10 mouse cellular contexts compared by ENCODE assay signal in genomic region chr4:131826905-131827304, GRCm38 (mm10). TPM values are rescaled to one million over a fixed set of nuclear protein-coding genes. Genes with fewer than 3 reads are reported as not detected.
DNase-seq lines count a peak whose midpoint lies in the region; ATAC-seq and TF ChIP-seq lines count a peak whose summit lies in the region.
"Had no signal": no experiment of that assay in that cellular context is flagged by ENCODE, and none has a peak within 500 bp of the region (broad histone marks: within the 10 kb centered on the region; RNA-seq: fewer than 3 reads in every experiment).

No protein-coding gene starts in this region.

- intact Hi-C loops in heart, adult 2 months (cut with DNase I) = no loop called here

- H3K36me3 ChIP-seq in midbrain, embryonic 10.5 days = no peaks in the 10 kb centered on the region
- H3K36me3 ChIP-seq in midbrain, embryonic 15.5 days (replicated peaks) = no peaks in the 10 kb centered on the region
- H3K36me3 ChIP-seq in forebrain, embryonic 11.5 days (ENCODE audit: control insufficient read depth, insufficient read depth, low read length) = no peaks in the 10 kb centered on the region
- H3K36me3 ChIP-seq in stomach, postnatal 0 days (ENCODE audit: control insufficient read depth, insufficient read depth, low read length) = no peaks in the 10 kb centered on the region
- no peaks in the 10 kb centered on the region for H3K36me3 ChIP-seq in heart, adult 2 months (ENCODE audit: control insufficient read depth, insufficient read depth, low read length)
- H3K36me3 ChIP-seq: neural tube, embryonic 12.5 days had no signal

- H3K27ac ChIP-seq in midbrain, embryonic 10.5 days (replicated peaks) = peak overlapping the region; percentile 64
- H3K27ac ChIP-seq in midbrain, embryonic 15.5 days = no peak overlapping the region
- no peak overlapping the region for H3K27ac ChIP-seq in forebrain, embryonic 11.5 days (ENCODE audit: low read depth, low read length)
- H3K27ac ChIP-seq in stomach, postnatal 0 days (replicated peaks) = no peak overlapping the region
- H3K27ac ChIP-seq in heart, adult 2 months = no peak overlapping the region
- H3K27ac ChIP-seq: neural tube, embryonic 12.5 days had no signal

- H3K4me3 ChIP-seq in midbrain, embryonic 10.5 days = no peak overlapping the region
- no peak overlapping the region for H3K4me3 ChIP-seq in midbrain, embryonic 15.5 days
- no peak overlapping the region for H3K4me3 ChIP-seq in forebrain, embryonic 11.5 days (ENCODE audit: low read depth, low read length)
- H3K4me3 ChIP-seq in stomach, postnatal 0 days (ENCODE audit: low read depth, low read length) = no peak overlapping the region
- no peak overlapping the region for H3K4me3 ChIP-seq in heart, adult 2 months
- H3K4me3 ChIP-seq: neural tube, embryonic 12.5 days had no signal

- peaks cover 28% of the 10 kb centered on the region for H3K27me3 ChIP-seq in midbrain, embryonic 10.5 days (ENCODE audit: low read depth, poor library complexity, severe bottlenecking)
- H3K27me3 ChIP-seq in midbrain, embryonic 15.5 days (replicated peaks) = no peaks in the 10 kb centered on the region
- H3K27me3 ChIP-seq in forebrain, embryonic 11.5 days (ENCODE audit: control insufficient read depth, insufficient read depth, low read length) = no peaks in the 10 kb centered on the region
- no peaks in the 10 kb centered on the region for H3K27me3 ChIP-seq in stomach, postnatal 0 days (ENCODE audit: control insufficient read depth, insufficient read depth, low read length)
- no peaks in the 10 kb centered on the region for H3K27me3 ChIP-seq in heart, adult 2 months (ENCODE audit: control insufficient read depth, insufficient read depth, low read length)
- H3K27me3 ChIP-seq: neural tube, embryonic 12.5 days had no signal

- H3K9me3 ChIP-seq in midbrain, embryonic 10.5 days (replicated peaks) = no peaks in the 10 kb centered on the region
- H3K9me3 ChIP-seq in midbrain, embryonic 15.5 days = no peaks in the 10 kb centered on the region
- no peaks in the 10 kb centered on the region for H3K9me3 ChIP-seq in forebrain, embryonic 11.5 days (ENCODE audit: control insufficient read depth, low read length)
- no peaks in the 10 kb centered on the region for H3K9me3 ChIP-seq in stomach, postnatal 0 days (ENCODE audit: control insufficient read depth, low read length)
- H3K9me3 ChIP-seq: neural tube, embryonic 12.5 days had no signal

- DNase-seq in midbrain, embryonic 10.5 days (ENCODE audit: low spot score) = peak; percentile 79
- DNase-seq in forebrain, embryonic 11.5 days (ENCODE audit: low spot score) = peak; percentile 75
- peak; percentile 56 to 61 for DNase-seq in kidney, postnatal 36 days
- DNase-seq in stomach, postnatal 0 days (ENCODE audit: low spot score) = peak; percentile 34
- DNase-seq in cerebellum, postnatal 10 days = no peak
- no peak for DNase-seq in heart, adult 2 months
- DNase-seq: cerebellum, adult 11-12 months had no signal

- WGBS in midbrain, embryonic 10.5 days = 4% methylated on average over 6 of the region's 6 CpGs
- 8% methylated on average over 6 of the region's 6 CpGs for WGBS in midbrain, embryonic 15.5 days
- 3% methylated on average over 6 of the region's 6 CpGs for WGBS in forebrain, embryonic 11.5 days
- WGBS in stomach, postnatal 0 days = 3% methylated on average over 6 of the region's 6 CpGs
- 18% methylated on average over 6 of the region's 6 CpGs for WGBS in heart, adult 2 months

- TF ChIP-seq CTCF in stomach, postnatal 0 days (IDR thresholded peaks at IDR 0.05; ENCODE audit: low read depth) = no peak
- no peak for TF ChIP-seq CTCF in heart, adult 2 months (IDR thresholded peaks at IDR 0.05)

- H3K9ac ChIP-seq in midbrain, embryonic 15.5 days = no peak overlapping the region
- H3K9ac ChIP-seq in forebrain, embryonic 11.5 days (ENCODE audit: low read length) = no peak overlapping the region
- no peak overlapping the region for H3K9ac ChIP-seq in stomach, postnatal 0 days (ENCODE audit: low read length)
- no peak overlapping the region for H3K9ac ChIP-seq in heart, adult 2 months (ENCODE audit: low read depth, low read length)
- H3K9ac ChIP-seq: neural tube, embryonic 12.5 days had no signal

- peaks cover 65% of the 10 kb centered on the region for H3K4me1 ChIP-seq in midbrain, embryonic 10.5 days
- peaks cover 7% of the 10 kb centered on the region for H3K4me1 ChIP-seq in midbrain, embryonic 15.5 days
- peaks cover 9% of the 10 kb centered on the region; the same call in 1 of the 2 replicates for H3K4me1 ChIP-seq in forebrain, embryonic 11.5 days (replicated peaks; ENCODE audit: control insufficient read depth, insufficient read depth, low read length)
- H3K4me1 ChIP-seq in stomach, postnatal 0 days (replicated peaks; ENCODE audit: control insufficient read depth, insufficient read depth) = no peaks in the 10 kb centered on the region
- H3K4me1 ChIP-seq in heart, adult 2 months (ENCODE audit: control insufficient read depth, insufficient read depth, low read length) = no peaks in the 10 kb centered on the region

- no peak for TF ChIP-seq EP300 in stomach, postnatal 0 days (optimal IDR thresholded peaks at IDR 0.05)
- TF ChIP-seq EP300 in heart, adult 2 months (IDR thresholded peaks at IDR 0.05; ENCODE audit: insufficient read depth, low read depth, low read length) = no peak

- TF ChIP-seq POLR2A in heart, adult 2 months (IDR thresholded peaks at IDR 0.05; ENCODE audit: insufficient read depth, low read depth, low read length) = no peak

- no peak for ATAC-seq in midbrain, embryonic 15.5 days (replicated peaks)
- ATAC-seq in forebrain, embryonic 11.5 days (replicated peaks; ENCODE audit: low FRiP score) = no peak
- ATAC-seq in stomach, postnatal 0 days (ENCODE audit: low FRiP score, low TSS enrichment) = peak; percentile 46; the same call in 1 of the 2 replicates
- no peak for ATAC-seq in frontal cortex, adult (ENCODE audit: low TSS enrichment)

- H3K4me2 ChIP-seq in midbrain, embryonic 15.5 days = no peak overlapping the region
- H3K4me2 ChIP-seq in forebrain, embryonic 11.5 days (ENCODE audit: low read depth, low read length, severe bottlenecking) = no peak overlapping the region
- H3K4me2 ChIP-seq in stomach, postnatal 0 days (replicated peaks; ENCODE audit: low read depth) = no peak overlapping the region
- H3K4me2 ChIP-seq: neural tube, embryonic 12.5 days had no signal

- no peaks in the 10 kb centered on the region for H3K79me2 ChIP-seq in heart, adult 2 months (replicated peaks; ENCODE audit: control insufficient read depth, insufficient read depth, low read length)

RNA-seq across cellular contexts. Expression of gene Ptpru, which starts 11.2 kb away (rescaled TPM):
- polyA plus RNA-seq in midbrain, embryonic 10.5 days (2016; fragmentation: Nextera tagmentation; extraction: Ambion mirVana) = 12.4 and 16.8 TPM in 2 replicates
- 22.1 and 27.9 TPM in 2 replicates for polyA plus RNA-seq in midbrain, embryonic 15.5 days (2015; fragmentation: Nextera tagmentation; extraction: Ambion mirVana)
- 40.7 and 44.3 TPM in 2 replicates for polyA plus RNA-seq in forebrain, embryonic 11.5 days (2014; fragmentation: Nextera tagmentation; extraction: Ambion mirVana)
- 3.1 and 3.9 TPM in 2 replicates for polyA plus RNA-seq in stomach, postnatal 0 days (2015; fragmentation: Nextera tagmentation; extraction: Ambion mirVana)
- total RNA-seq in heart, adult 2 months (2021) = 1 to 10 TPM; 4.3 to 5.7 TPM
- 4.2 and 5.5 TPM in 2 replicates for polyA plus RNA-seq in heart, adult 2 months (2012; rRNA removed)

RNA-seq across cellular contexts. Expression of gene Mecr, which starts 16.4 kb away (rescaled TPM):
- polyA plus RNA-seq in midbrain, embryonic 10.5 days (2016; fragmentation: Nextera tagmentation; extraction: Ambion mirVana) = 51.7 and 58.0 TPM in 2 replicates
- 38.3 and 40.3 TPM in 2 replicates for polyA plus RNA-seq in midbrain, embryonic 15.5 days (2015; fragmentation: Nextera tagmentation; extraction: Ambion mirVana)
- polyA plus RNA-seq in forebrain, embryonic 11.5 days (2014; fragmentation: Nextera tagmentation; extraction: Ambion mirVana) = 50.1 and 51.7 TPM in 2 replicates
- polyA plus RNA-seq in stomach, postnatal 0 days (2015; fragmentation: Nextera tagmentation; extraction: Ambion mirVana) = 47.2 and 48.6 TPM in 2 replicates
- 10 to 100 TPM; 27.7 to 28.3 TPM for total RNA-seq in heart, adult 2 months (2021)
- 28.1 and 32.9 TPM in 2 replicates for polyA plus RNA-seq in heart, adult 2 months (2012; rRNA removed)

RNA-seq across cellular contexts. Expression of gene Srsf4, which starts 46.5 kb away (rescaled TPM):
- polyA plus RNA-seq in midbrain, embryonic 10.5 days (2016; fragmentation: Nextera tagmentation; extraction: Ambion mirVana) = 147 and 157 TPM in 2 replicates
- polyA plus RNA-seq in midbrain, embryonic 15.5 days (2015; fragmentation: Nextera tagmentation; extraction: Ambion mirVana) = 116 and 117 TPM in 2 replicates
- 191 TPM in 2 replicates for polyA plus RNA-seq in forebrain, embryonic 11.5 days (2014; fragmentation: Nextera tagmentation; extraction: Ambion mirVana)
- polyA plus RNA-seq in stomach, postnatal 0 days (2015; fragmentation: Nextera tagmentation; extraction: Ambion mirVana) = 36.5 and 38.3 TPM in 2 replicates
- 10 to 100 TPM; 31.9 to 34.9 TPM for total RNA-seq in heart, adult 2 months (2021)
- 20.4 and 22.4 TPM in 2 replicates for polyA plus RNA-seq in heart, adult 2 months (2012; rRNA removed)

Comparison
In these comparisons a context has a peak if more than half of its experiments do, and no peak if none do; other contexts are left out.
1. DNase-seq: peak in midbrain, embryonic 10.5 days (single experiment), forebrain, embryonic 11.5 days (single experiment), kidney, postnatal 36 days (2 of 2) and stomach, postnatal 0 days (single experiment); none in cerebellum, postnatal 10 days (0 of 2) and heart, adult 2 months (0 of 2).